Mouse (Mus musculus) small intestine, adult 2 months (tissue): ENCODE data around the gene St6galnac3. TPM values are rescaled to one million over a fixed set of nuclear protein-coding genes. Genes with fewer than 3 reads are reported as not detected.

Experiments used
- H3K27ac ChIP-seq: fragments of 200-500 bp; 2 replicates; pipeline ENCODE4 v1.5.1; 2012; ENCODE audit warnings: low read depth, low read length, control low read depth, inconsistent platforms; ENCODE audit not compliant: insufficient read depth
- H3K27me3 ChIP-seq: fragments of 200-500 bp; 2 replicates; pipeline ENCODE4 v1.6.1; 2012; ENCODE audit warnings: mild to moderate bottlenecking, moderate library complexity, low read length, inconsistent platforms; ENCODE audit not compliant: control insufficient read depth, insufficient read depth
- H3K36me3 ChIP-seq: fragments of 200-500 bp; 2 replicates; pipeline ENCODE4 v1.6.1; 2012; ENCODE audit warnings: mild to moderate bottlenecking, low read length, control low read depth, inconsistent platforms; ENCODE audit not compliant: control insufficient read depth, insufficient read depth
- H3K4me1 ChIP-seq: fragments of 200-500 bp; 2 replicates; pipeline ENCODE4 v1.6.1; 2012; ENCODE audit warnings: low read length, inconsistent platforms, mixed read lengths; ENCODE audit not compliant: control insufficient read depth, insufficient read depth, insufficient read length
- H3K4me3 ChIP-seq: fragments of 200-500 bp; 2 replicates; pipeline ENCODE4 v1.5.1; 2012; ENCODE audit warnings: low read depth, mild to moderate bottlenecking, control low read depth, inconsistent platforms, low read length, moderate library complexity
- CTCF ChIP-seq: fragments of 200-500 bp; IDR thresholded peaks from 2 replicates; pipeline ENCODE4 v1.5.1; 2012; ENCODE audit warnings: low read depth, mild to moderate bottlenecking, control low read depth, inconsistent platforms, low read length, moderate library complexity, mixed read lengths; ENCODE audit not compliant: insufficient replicate concordance, insufficient read length; ENCODE audit errors: extremely low read depth
- POLR2A ChIP-seq: fragments of 200-500 bp; IDR thresholded peaks from 2 replicates; pipeline ENCODE4 v1.6.1; 2012; ENCODE audit warnings: low read depth, mild to moderate bottlenecking, control low read depth, inconsistent platforms, low read length, moderate library complexity
- WGBS: fragments of 180-500 bp; shearing (Covaris S2); methylation state at CpG from one replicate; pipeline ENCODE4 v1.1.7; 2018; 5-methylcytosine and 5-hydroxymethylcytosine counted together
- polyA plus RNA-seq: library from polyadenylated mRNA; depleted of rRNA; stranded (reverse); fragments of >200 nt; gene quantifications from 2 replicates; pipeline ENCODE4 v1.2.3, GENCODE M21; 2012

St6galnac3 gene
- polyA plus RNA-seq, 1 experiment: 1.1 TPM

DNA sequence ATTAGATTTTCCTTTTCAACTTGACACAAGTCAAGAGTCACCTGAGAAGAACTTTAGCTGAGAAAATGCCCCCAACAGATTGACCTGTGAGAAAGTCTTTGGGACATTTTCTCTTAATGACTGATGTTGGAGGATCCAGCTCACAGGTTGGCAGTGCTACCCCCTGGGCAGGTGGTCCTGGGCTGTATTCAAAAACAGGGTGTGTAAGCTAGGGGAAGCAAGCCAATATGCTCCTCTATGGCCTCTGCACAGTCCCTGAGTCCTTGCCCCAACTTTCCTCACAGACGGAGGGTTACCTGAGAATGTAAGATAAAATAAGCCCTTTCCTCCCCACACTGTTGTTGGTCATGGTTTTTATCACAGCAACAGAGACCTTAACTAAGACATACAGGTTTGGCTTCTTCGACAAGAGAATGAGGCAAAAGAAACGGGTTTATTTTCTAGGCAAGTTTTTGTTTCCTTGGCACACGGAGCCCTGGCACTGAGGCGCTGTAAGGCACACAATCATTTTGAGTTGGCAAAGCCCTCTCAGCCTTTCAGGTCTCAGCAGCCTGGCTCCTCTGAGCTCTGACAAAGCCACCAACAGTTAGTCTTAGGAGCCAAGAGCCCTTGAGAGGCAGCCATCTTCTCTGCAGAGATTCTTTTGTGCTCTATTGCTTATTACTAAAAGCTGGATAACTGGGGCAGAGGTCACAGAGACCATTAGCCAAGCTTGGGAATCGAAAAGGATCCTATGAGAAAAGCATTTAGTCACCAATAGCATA lies 292.7 kb downstream of the St6galnac3 start:
- no peak overlapping the region for H3K4me3 ChIP-seq
- H3K27ac ChIP-seq: no peak overlapping the region
- no peaks in the 10 kb centered on the region for H3K27me3 ChIP-seq
- no peaks in the 10 kb centered on the region for H3K36me3 ChIP-seq
- WGBS: 80% methylated on average over 6 of the region's 6 CpGs
- TF ChIP-seq POLR2A (no peak), CTCF (no peak)
- H3K4me1 ChIP-seq: no peaks in the 10 kb centered on the region

DNA sequence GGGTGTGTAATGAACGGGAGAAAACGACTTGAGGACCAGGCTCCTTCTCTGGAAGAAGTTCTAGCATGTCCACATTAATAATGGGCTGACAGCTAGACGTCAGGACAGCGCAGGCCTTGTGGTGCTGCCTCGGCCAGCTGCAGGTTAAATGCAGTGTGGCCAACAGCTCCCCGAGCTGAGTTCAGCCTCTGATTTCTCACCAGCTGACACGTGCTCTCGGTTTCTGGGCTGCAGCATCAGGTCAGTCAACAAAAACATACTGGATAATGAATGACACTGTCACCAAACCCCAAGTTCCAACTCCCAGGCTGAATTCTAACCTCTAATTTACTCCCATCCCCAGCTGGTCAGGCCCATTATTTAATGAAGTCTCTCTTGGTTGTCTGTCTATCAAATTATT lies 295.1 kb downstream of the St6galnac3 start:
- no peaks in the 10 kb centered on the region for H3K4me1 ChIP-seq
- no peak overlapping the region for H3K4me3 ChIP-seq
- no peak overlapping the region for H3K27ac ChIP-seq
- no peaks in the 10 kb centered on the region for H3K27me3 ChIP-seq
- TF ChIP-seq POLR2A (no peak), CTCF (no peak)
- no peaks in the 10 kb centered on the region for H3K36me3 ChIP-seq
- WGBS: 76% methylated on average over 8 of the region's 8 CpGs

DNA sequence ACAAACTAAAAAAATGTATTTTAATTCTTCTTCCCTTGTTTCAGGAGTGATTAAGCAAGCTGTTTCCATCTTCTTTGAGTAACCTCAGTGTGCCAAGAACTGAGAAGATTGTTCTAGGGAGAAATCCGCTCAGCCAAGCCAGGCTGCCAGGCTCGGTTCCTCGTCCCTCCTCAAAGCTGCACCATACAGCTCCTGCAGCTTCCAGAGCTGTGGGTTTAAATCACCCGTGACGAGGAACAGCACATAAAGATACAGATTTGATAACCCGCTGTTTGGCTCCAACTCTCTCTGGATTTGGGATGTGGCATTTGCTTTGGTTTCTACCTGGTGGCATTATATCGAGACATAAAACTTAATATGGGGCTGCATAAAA lies 303.1 kb downstream of the St6galnac3 start:
- H3K36me3 ChIP-seq: no peaks in the 10 kb centered on the region
- TF ChIP-seq CTCF (no peak), POLR2A (no peak)
- 83% methylated on average over 7 of the region's 7 CpGs for WGBS
- H3K27me3 ChIP-seq: no peaks in the 10 kb centered on the region
- no peak overlapping the region for H3K27ac ChIP-seq
- H3K4me1 ChIP-seq: no peaks in the 10 kb centered on the region
- H3K4me3 ChIP-seq: no peak overlapping the region

DNA sequence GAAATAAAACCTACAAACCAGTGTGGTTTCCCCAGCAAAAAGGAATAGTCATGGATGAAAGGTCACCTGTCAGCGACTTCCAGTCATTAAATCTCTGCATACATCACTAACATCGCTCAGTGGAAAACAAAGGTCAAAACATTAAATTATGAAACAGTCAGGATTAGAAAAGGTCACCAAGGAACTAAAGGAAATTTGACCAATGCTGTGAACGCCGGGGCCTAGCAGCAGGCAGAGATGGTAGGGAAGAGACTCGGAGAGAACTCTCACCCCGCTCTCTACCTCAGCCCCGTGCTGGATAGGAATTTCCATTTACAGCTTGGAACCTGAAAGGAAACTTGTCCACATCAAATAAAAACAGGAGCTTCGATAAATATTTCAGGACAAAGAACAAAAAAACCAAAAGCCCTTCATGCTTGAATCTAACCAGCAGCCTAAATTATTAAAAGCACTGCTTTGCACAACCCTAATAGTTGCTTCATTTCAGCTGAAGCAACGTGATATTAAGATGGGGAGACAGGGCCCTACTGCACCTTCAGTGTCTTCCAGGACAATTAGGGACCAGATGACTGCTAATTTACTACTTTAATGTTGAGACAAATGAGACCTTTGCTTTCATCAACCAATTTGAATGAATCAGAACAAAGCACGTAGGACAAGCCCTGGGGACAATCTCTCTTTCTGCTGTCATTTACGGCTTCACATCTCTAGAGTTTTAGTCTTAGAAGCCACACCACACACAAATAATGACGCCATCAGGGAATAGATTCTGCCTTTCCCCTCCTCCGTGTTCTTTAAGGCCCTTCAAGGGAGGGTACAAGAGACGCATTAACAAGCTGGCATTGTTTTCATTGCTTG lies 303.7 kb downstream of the St6galnac3 start:
- H3K4me1 ChIP-seq: no peaks in the 10 kb centered on the region
- H3K27ac ChIP-seq: no peak overlapping the region
- H3K27me3 ChIP-seq: no peaks in the 10 kb centered on the region
- TF ChIP-seq CTCF (no peak), POLR2A (no peak)
- H3K4me3 ChIP-seq: no peak overlapping the region
- H3K36me3 ChIP-seq: no peaks in the 10 kb centered on the region
- 84% methylated on average over 14 of the region's 14 CpGs for WGBS

DNA sequence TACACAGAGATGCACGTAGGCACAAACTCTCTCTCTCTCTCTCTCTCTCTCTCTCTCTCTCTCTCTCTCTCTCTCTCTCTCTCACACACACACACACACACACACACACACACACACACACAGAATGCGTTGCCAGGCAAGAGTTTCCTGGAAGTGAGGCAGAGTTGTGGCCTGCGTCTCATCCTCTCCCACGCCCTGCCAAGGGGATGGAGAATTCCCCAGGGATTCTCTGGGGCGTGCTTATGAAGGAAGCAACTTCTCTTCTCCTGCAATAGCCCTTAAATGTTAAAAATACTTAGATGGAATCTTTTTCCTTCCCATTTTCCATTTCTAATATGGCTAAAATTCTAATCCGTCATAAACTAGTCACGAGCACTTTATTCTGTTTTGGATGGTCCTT lies 305.6 kb downstream of the St6galnac3 start:
- Histone ChIP-seq H3K4me3 (no peak overlapping the region), H3K36me3 (no peaks in the 10 kb centered on the region), H3K27ac (no peak overlapping the region), H3K27me3 (no peaks in the 10 kb centered on the region), H3K4me1 (no peaks in the 10 kb centered on the region)
- no peak for TF ChIP-seq POLR2A
- TF ChIP-seq CTCF: no peak
- 79% methylated on average over 7 of the region's 7 CpGs for WGBS

DNA sequence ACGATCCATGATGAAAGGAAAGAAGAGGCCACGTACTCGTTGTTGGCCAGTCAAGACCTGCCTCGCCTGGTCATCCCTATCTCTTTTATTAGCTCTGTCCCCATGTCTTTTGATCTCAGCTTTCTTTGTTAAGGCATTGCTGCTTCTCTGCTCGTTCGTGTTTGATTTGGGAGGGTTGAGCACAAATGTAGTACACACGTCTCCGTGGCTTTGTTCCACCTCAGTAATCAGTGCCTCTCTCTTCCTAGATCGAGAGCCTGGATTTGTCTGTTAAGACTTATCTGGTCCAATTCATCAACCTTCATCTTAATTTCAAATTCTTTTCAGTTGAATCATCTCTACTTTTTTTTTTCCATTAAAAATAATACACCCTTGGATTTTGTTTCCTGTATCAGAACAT lies 308.0 kb downstream of the St6galnac3 start:
- Histone ChIP-seq H3K27ac (no peak overlapping the region), H3K4me3 (no peak overlapping the region), H3K4me1 (no peaks in the 10 kb centered on the region), H3K27me3 (no peaks in the 10 kb centered on the region), H3K36me3 (no peaks in the 10 kb centered on the region)
- TF ChIP-seq POLR2A (no peak), CTCF (no peak)
- 72% methylated on average over 9 of the region's 9 CpGs for WGBS

DNA sequence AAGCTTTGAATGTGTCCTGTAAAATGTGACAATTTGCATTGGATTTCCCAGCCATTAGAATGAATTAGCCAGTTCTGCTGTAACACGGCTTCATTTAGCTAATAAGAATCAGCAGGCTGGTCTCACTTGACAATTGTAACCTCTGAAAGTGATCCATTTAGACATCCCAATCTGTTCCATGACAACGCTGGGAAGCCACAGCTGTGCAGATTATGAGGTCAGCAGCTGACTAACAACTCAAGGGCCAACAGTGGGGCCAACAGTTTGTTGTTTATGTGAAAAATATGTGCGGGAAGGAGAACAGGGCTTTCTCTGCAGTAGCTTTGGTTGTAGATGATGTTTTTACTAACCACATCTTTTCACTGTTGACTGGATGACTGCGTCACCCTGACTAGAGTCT lies 308.6 kb downstream of the St6galnac3 start:
- Histone ChIP-seq H3K4me1 (no peaks in the 10 kb centered on the region), H3K27me3 (no peaks in the 10 kb centered on the region), H3K4me3 (no peak overlapping the region), H3K27ac (no peak overlapping the region), H3K36me3 (no peaks in the 10 kb centered on the region)
- TF ChIP-seq CTCF (no peak), POLR2A (no peak)
- WGBS: 83% methylated on average over 4 of the region's 4 CpGs
